Mouse (Mus musculus): ENCODE measurements around the gene Clk3. TPM values are rescaled to one million over a fixed set of nuclear protein-coding genes. Genes with fewer than 3 reads are reported as not detected.

Gene Clk3
- polyA plus RNA-seq, 1 experiment: 41.3 TPM

DNA sequence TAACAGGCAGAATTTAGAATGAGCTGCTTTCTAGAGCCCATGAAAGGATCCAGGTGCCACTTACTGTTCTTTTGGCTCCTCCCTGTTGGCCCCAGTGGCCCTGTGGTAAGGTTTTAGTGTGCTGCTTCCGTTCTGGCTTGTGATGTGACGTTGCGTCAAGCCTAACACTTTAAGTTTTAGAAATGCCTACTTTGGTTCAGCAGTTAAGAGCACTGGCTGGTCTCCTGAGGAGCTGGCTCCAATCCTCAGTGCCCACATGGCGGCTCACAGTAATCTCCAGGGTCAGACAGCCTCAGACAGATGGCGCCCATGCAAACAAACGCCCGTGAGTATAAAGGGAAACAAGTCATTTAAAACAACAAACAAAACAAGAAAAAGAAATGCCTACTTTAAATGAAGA lies 47.3 kb downstream of the Clk3 start:
- TF ChIP-seq GATA1 (IDR thresholded peaks at IDR 0.05; ENCODE audit: low read length): no peak

DNA sequence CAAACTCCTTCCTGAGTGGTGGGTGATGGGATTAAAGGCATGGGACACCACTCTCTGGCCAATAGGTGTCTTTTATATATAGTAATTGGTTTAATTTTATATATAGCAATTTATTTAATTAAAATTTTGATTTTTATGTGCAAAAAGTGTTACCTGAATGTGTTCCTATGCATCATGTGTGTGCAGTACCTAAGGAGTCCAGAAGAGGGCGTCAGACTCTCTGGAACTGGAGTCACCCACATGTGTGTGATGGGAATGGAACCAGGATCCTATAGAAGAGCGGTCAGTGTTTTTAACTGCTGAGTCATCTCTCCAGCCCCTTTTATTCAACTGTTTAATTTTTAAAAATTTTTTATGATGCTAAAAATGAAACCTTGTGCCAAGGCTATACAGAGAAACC lies 53.5 kb downstream of the Clk3 start:
- no peak for TF ChIP-seq GATA1 (IDR thresholded peaks at IDR 0.05; ENCODE audit: low read length)

DNA sequence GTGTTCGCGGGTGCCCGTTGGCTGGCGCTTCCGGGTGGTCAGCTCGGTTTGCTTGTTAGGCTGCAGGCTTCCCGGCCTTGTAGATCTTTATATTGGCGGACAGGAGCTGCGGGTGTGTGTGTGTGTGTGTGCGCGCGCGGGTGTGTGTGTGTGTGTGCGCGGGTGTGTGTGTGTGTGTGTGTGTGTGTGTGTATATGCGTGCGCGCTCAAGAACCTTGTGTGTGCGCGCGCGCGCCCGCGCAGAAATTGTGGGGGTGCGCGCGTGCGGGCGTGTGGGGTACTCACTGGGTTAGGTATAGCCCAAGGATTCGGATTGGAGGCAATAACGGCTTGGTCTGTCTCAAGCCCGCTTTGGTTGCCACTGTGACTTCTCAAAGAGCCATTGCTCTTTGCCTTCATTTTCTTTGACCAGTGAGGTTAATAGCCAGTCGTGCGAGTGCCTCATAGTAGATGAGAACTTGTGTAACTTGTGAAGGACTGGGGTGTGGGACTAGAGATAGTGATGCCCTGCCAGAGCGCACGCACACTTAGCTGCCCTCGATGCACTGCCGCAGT lies 56.9 kb downstream of the Clk3 start:
- no peak for TF ChIP-seq GATA1 (IDR thresholded peaks at IDR 0.05; ENCODE audit: low read length)

DNA sequence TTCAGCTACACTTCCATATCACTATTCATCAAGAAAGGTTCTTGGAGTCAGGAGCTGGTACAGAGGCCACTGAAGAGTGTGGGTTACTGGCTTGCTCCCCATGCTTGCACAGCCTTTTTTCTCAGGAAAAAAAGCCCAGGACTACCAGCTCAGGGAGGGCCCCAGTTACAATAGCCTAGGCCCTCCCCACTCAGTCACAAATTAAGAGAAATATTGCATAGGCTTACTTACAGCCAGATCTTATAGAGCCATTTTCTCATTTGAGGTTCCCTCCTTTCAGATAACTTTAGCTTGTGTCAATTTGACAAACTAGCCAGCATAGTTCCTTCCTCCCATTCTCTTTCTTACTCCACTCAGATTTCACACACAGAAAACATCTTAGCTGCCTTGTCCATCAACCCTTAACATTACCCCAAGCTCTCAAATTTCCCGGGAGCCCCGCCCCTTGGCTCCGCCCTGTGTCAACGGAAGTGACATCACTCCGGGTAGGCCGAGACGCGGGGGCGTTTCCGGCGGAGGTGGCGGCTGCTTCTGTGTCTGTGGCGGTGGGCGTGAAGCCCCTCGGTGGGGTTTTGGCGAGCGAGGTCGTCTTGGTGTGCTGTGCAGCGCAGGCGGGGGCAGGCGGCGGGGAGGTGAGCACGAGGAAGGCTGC lies 57.5 kb downstream of the Clk3 start, which contains the start of gene Edc3:
Gene Edc3, plus strand, starts transcription at position 473 of the 652 bp plus-strand sequence.
- no peak for TF ChIP-seq GATA1 (IDR thresholded peaks at IDR 0.05; ENCODE audit: low read length)

DNA sequence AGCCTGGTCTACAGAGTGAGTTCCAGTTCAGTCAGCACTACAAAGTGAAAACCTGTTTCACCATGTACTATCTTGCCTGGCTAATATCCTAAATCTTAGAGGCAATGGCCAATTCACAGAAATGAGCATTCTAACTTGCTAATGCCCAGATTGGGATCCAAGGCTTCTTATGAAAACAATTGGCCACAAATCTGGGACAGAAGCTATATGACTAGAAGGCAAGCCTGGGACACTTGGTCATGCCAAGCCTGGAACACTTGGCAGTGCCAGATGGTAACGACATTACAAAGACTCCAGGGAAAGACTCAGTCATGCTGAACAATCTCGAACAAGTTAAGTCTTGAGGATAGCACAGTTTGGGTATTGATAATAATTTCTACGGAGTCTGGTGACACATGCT lies 59.2 kb downstream of the Clk3 start:
- TF ChIP-seq GATA1 (IDR thresholded peaks at IDR 0.05; ENCODE audit: low read length): no peak

Other genes starting within 250 kb of the Clk3 start
- 549 and 806 TPM in 2 replicates for gene Cox5a, start 244.6 kb downstream of the Clk3 start, polyA plus RNA-seq (2012)
- 27.5 and 37.6 TPM in 2 replicates for gene Fam219b, start 228.3 kb downstream of the Clk3 start, polyA plus RNA-seq (2012)
- gene Mpi, start 213.1 kb downstream of the Clk3 start, polyA plus RNA-seq (2012): 1.5 and 3.1 TPM in 2 replicates
- gene Scamp2, start 204.9 kb downstream of the Clk3 start, polyA plus RNA-seq (2012): 3.8 and 21.2 TPM in 2 replicates
- 4.9 and 5.4 TPM in 2 replicates for gene Ulk3, start 176.4 kb downstream of the Clk3 start, polyA plus RNA-seq (2012)
- gene Cplx3, start 159.6 kb downstream of the Clk3 start, polyA plus RNA-seq (2012): not detected in 2 replicates
- gene Lman1l, start 145.1 kb downstream of the Clk3 start, polyA plus RNA-seq (2012): not detected in 2 replicates
- 348 and 435 TPM in 2 replicates for gene Csk, start 112.2 kb downstream of the Clk3 start, polyA plus RNA-seq (2012)
- gene Cyp1a2, start 82.2 kb downstream of the Clk3 start, polyA plus RNA-seq (2012): not detected in 2 replicates
- not detected in 2 replicates for gene Cyp1a1, start 77.9 kb downstream of the Clk3 start, polyA plus RNA-seq (2012)
- gene Edc3, start 57.3 kb downstream of the Clk3 start, polyA plus RNA-seq (2012): 10.8 and 13.6 TPM in 2 replicates
- 4.5 and 8.4 TPM in 2 replicates for gene Arid3b, start 70.9 kb upstream of the Clk3 start, polyA plus RNA-seq (2012)
- gene Ubl7, start 145.1 kb upstream of the Clk3 start, polyA plus RNA-seq (2012): 77.7 and 88.7 TPM in 2 replicates
- gene Sema7a, start 174.3 kb upstream of the Clk3 start, polyA plus RNA-seq (2012): 0.02 TPM in 1 of 2 replicates, not detected in the other
- gene Cyp11a1, start 240.6 kb upstream of the Clk3 start, polyA plus RNA-seq (2012): not detected in 2 replicates